Mouse (Mus musculus): ENCODE measurements around the gene Prkra. TPM values are rescaled to one million over a fixed set of nuclear protein-coding genes. Genes with fewer than 3 reads are reported as not detected.

Gene Prkra
- total RNA-seq, 2 experiments from 2014 or later, result 17.7 to 19.3 TPM

DNA sequence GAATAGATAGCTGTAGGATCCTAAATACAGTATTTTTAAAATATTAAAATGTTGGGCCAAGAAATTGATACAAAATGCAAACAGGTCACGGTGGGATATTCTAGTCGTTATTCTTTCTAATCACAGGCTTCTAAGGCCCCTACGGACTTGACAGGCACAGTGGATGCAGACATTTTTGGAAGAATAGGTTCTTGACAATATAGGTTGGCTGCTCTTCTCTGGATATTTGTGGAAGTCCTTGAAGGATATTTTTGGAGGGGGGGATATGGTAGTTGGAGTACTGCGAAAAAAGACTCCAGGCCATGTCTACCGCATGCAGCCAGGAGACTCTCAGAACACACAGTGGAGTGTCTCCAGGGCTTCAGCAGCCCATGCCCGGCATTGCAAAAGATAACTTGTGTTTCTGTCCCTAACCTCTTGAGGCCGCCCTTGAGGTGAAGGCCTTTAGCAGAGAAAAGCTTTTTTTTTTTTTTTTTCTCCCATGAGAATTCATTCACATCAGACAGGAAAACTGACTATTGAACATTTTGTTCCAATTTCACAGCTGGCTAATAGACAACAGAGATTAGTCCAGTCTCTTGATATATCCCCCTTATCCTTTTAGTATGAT, 25.8 kb upstream of the Prkra start:
- peak overlapping the region; percentile 65 for H3K4me3 ChIP-seq
- no peak for DNase-seq (ENCODE audit: low spot score in 2 of 2)
- H3K27ac ChIP-seq, result peak overlapping the region; percentile 77
- TF ChIP-seq CTCF (conservative IDR thresholded peaks at IDR 0.05), result peak; percentile 61

DNA sequence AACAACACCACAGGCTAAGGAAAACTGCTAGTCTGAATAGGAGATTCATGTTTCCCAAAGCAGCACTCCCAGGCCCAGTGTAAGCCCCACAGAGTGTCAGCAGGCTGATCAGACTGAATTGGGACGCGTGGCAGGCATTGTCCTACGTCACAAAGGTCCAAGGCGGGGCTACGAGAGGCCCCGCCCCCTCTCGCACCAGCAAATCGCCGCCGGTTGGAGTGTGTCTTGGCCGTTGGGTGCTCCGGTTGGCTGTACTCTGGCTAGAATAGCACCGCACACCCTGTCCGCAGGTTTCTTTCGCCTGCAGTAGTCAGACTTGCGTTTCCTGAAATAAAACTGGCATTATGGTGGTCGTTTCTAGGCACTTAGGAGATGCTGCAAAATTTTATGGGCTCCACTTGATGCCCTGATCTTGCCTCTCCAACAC, 25.2 kb upstream of the Prkra start, which contains the start of gene Fkbp7:
Gene Fkbp7 (minus strand): TSS at position 151 of the 427 bp plus-strand sequence.
- TF ChIP-seq CTCF (conservative IDR thresholded peaks at IDR 0.05), result no peak
- H3K4me3 ChIP-seq, result peak within 1 kb of the TSS; percentile 65
- H3K27ac ChIP-seq, result peak within 1 kb of the TSS; percentile 77
- peak; percentile 89 for DNase-seq (ENCODE audit: low spot score in 2 of 2)

DNA sequence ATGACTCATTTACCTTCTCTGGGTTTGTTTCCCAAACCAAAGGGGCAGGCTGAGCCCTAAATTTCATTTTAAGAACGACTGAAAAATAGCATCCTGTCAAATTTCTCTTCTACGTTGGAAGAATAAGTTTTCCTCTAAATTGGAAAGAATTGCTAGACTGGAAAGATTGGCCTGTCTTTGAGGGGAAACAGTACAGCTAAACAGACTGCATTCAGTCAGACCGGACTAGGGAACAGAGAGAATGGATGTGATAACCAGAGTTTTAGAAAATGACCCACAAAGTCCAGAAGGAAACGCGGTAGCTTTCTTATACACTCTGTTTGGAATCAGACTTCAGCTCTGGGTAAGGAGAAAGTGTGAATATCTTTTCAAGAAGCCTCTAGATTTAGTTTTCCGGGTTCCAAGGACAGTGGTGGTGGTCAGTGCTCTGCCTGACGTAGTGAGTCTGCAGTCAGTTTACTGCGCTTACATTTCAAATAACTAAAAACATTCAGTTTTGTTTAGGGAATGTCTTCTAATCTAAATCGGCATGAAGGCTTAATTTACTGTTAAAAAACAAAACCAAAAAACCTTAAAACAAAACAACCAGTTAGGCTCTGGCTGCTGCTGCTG, 24.4 kb upstream of the Prkra start:
- TF ChIP-seq CTCF (conservative IDR thresholded peaks at IDR 0.05), result no peak
- peak overlapping the region; percentile 65 for H3K4me3 ChIP-seq
- peak overlapping the region; percentile 77 for H3K27ac ChIP-seq
- DNase-seq (ENCODE audit: low spot score in 2 of 2), result no peak

DNA sequence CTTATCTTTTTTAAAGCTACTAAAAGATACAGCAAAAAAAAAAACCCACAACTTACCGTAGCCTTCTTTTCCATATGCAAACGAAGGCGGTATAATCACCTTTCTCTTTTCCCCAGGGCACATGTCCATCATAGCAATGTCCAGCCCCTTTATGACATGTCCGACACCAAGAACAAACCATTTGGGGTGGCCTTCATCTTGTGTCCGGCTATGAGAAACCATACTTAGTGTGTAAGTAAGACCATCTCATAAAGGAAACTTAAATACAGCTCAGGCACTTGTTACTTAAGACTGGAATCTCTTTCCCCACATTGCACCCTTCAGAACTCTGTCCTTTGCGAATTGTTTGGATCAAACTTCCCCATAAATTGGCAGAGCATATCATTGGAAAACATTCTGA, 23.8 kb upstream of the Prkra start:
- H3K4me3 ChIP-seq, result peak overlapping the region; percentile 65
- no peak for TF ChIP-seq CTCF (conservative IDR thresholded peaks at IDR 0.05)
- no peak for DNase-seq (ENCODE audit: low spot score in 2 of 2)
- peak overlapping the region; percentile 77; the same call in 1 of the 2 replicates for H3K27ac ChIP-seq

GRCm38 (mm10) chr2:76667200-76667599, 19.4 kb upstream of the Prkra start:
- Histone ChIP-seq H3K27ac (no peak overlapping the region), H3K4me3 (no peak overlapping the region)
- TF ChIP-seq CTCF (conservative IDR thresholded peaks at IDR 0.05), result no peak
- DNase-seq (ENCODE audit: low spot score in 2 of 2), result no peak

- TF ChIP-seq CTCF (conservative IDR thresholded peaks at IDR 0.05), result no peak
Observed at GRCm38 (mm10) chr2:76665531-76665930, 17.7 kb upstream of the Prkra start.

DNA sequence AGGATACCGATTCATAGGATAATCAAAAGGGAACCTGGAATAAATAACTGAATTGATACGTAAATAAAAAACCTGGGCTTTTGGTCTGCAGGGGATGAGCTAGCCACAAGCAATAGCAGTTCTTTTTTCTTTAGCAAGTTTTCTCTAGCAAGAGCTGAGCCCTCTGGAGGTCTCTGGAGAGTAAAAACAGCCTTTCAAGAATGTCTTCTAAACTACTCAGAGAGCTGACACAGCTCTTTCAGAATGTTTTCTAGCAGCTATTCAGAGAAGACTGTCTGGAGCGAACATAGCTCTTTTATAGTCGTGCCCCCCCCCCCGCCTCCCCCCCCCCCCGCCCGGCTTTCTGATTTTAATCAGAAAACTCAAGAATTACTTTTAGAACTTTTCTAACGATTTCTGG, 11.6 kb upstream of the Prkra start:
- Histone ChIP-seq H3K27ac (no peak overlapping the region), H3K4me3 (no peak overlapping the region)
- TF ChIP-seq CTCF (conservative IDR thresholded peaks at IDR 0.05), result no peak
- DNase-seq (ENCODE audit: low spot score in 2 of 2), result no peak

More at GRCm38 (mm10) chr2:76665531-76665930, 17.7 kb upstream of the Prkra start:
- Histone ChIP-seq H3K27ac (no peak overlapping the region), H3K4me3 (no peak overlapping the region)
- no peak for DNase-seq (ENCODE audit: low spot score in 2 of 2)

DNA sequence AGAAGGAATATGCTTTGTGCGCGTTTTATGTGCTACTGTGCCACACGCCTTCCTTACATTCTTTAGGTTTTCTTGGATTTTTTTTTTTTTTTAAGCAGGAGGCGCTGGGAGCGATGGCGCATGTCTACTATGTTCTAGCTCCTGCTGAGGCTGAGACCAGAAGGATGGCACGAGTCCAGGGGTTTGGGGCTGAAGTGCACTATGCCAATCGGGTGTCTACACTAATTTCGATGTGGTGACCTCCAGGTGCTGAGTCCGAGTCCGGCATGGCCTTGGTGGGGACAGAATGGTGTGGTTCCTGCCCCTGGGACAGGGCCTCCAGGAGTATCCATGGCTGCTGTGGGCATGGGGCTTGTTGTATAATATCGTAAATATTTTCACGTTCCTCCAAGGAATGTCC, 10.7 kb upstream of the Prkra start:
- no peak for TF ChIP-seq CTCF (conservative IDR thresholded peaks at IDR 0.05)
- DNase-seq (ENCODE audit: low spot score in 2 of 2), result no peak
- H3K4me3 ChIP-seq, result no peak overlapping the region

GRCm38 (mm10) chr2:76655982-76656381, 8.2 kb upstream of the Prkra start:
- no peak for DNase-seq (ENCODE audit: low spot score in 2 of 2)
- no peak overlapping the region for H3K27ac ChIP-seq
- TF ChIP-seq CTCF (conservative IDR thresholded peaks at IDR 0.05), result peak; percentile 59
- no peak overlapping the region for H3K4me3 ChIP-seq

More for the DNA sequence above, 10.7 kb upstream of the Prkra start:
- H3K27ac ChIP-seq, result no peak overlapping the region

GRCm38 (mm10) chr2:76655444-76655843, 7.6 kb upstream of the Prkra start:
- no peak for TF ChIP-seq CTCF (conservative IDR thresholded peaks at IDR 0.05)
- Histone ChIP-seq H3K27ac (no peak overlapping the region), H3K4me3 (no peak overlapping the region)
- DNase-seq (ENCODE audit: low spot score in 2 of 2), result no peak

DNA sequence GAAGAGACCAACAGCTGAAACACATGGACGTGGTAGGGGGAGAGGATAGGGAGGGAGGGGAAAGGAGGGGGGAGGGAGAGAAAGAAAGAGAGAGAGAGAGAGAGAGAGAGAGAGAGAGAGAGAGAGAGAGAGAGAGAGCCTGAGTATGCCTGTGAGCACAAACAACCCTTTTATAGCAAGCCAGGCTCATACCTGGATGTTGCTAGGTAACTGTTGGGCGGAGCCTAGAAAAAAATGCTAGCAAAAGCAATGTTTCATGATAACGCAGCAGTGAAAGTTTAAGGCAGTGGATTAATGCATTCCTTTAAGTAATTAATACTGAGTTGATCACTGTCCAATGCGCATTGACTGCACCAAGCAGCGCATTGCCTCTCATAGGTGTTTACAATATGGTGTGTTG, 6.8 kb upstream of the Prkra start:
- no peak for TF ChIP-seq CTCF (conservative IDR thresholded peaks at IDR 0.05)
- DNase-seq (ENCODE audit: low spot score in 2 of 2), result no peak
- no peak overlapping the region for H3K27ac ChIP-seq
- no peak overlapping the region for H3K4me3 ChIP-seq

DNA sequence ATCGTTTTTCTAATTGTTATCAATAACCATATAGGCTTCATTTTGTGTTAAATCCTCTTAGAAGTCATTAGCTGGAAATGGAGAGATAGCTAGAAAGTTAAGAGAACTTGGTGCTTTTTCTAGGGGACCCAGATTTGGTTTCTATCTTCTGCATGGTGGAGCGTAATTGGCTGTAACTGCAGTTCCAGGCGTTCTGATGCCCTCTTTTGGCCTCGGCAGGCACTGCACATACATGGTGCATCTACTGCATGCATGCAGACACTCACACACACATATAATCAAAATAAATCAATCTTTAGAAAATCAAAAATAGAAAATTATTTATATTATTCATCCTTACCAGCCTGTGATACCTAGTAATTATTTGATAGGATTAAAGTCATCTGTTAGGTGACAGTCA, 5.3 kb upstream of the Prkra start:
- TF ChIP-seq CTCF (conservative IDR thresholded peaks at IDR 0.05), result no peak
- Histone ChIP-seq H3K4me3 (no peak overlapping the region), H3K27ac (no peak overlapping the region)
- DNase-seq (ENCODE audit: low spot score in 2 of 2), result no peak

DNA sequence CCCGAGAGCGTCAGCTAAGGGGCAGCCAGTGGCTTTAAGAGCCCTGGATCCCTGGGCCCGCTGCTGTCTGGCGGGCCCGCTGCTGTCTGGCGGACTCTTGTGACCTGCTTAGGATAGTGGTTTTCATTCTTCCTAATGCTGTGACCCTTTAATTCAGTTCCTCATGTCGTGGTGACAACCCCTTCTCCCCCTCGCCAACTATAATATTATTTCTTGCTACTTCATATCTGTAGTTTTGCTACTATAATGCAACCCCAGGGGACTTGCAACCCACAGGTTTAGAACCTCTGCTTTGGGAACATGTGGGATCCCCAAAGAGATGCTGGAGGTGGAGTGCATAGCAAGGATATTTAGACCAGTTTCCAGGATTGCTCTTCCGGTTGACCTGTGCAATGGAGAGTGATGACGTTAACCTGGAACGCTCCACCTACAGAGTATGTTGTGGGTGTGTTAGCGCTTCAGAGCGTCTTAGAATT, 889 bp upstream of the Prkra start:
- peak overlapping the region; percentile 94 for H3K4me3 ChIP-seq
- DNase-seq (ENCODE audit: low spot score in 2 of 2), result no peak
- H3K27ac ChIP-seq, result peak overlapping the region; percentile 79

DNA sequence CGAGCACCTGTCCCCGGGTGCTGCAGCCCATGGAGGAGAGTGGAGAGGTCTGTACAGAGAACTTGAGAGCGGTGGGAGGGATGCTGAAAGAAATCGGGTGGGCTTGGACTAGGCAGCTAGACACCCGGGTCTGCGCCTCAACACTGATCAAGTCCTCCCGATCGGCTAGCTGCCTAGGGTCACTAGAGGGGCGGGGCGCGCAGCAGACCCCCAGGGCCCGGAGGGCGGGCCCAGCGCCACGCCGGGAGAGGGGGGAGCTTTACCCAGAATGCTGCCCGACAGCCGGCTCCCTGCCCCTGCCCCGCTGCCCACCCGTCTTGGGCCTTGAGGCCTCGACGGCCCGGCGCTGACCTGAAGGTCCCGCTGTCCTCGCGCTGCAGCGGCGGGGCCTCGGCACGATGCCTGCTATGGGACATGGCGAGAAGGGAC, 360 bp downstream of the Prkra start:
- peak overlapping the region; percentile 94 for H3K4me3 ChIP-seq
- no peak for TF ChIP-seq CTCF (conservative IDR thresholded peaks at IDR 0.05)
- DNase-seq (ENCODE audit: low spot score in 2 of 2), result peak in 1 of 2 experiments; percentile 24
- peak overlapping the region; percentile 79 for H3K27ac ChIP-seq

More for the DNA sequence above, 889 bp upstream of the Prkra start:
- TF ChIP-seq CTCF (conservative IDR thresholded peaks at IDR 0.05), result no peak

Measured in layer of hippocampus, adult 2 months (tissue).